Mouse (Mus musculus): ENCODE measurements around the gene Por. TPM values are rescaled to one million over a fixed set of nuclear protein-coding genes. Genes with fewer than 3 reads are reported as not detected.

Por gene
- total RNA-seq, 1 experiment: 125 TPM

DNA sequence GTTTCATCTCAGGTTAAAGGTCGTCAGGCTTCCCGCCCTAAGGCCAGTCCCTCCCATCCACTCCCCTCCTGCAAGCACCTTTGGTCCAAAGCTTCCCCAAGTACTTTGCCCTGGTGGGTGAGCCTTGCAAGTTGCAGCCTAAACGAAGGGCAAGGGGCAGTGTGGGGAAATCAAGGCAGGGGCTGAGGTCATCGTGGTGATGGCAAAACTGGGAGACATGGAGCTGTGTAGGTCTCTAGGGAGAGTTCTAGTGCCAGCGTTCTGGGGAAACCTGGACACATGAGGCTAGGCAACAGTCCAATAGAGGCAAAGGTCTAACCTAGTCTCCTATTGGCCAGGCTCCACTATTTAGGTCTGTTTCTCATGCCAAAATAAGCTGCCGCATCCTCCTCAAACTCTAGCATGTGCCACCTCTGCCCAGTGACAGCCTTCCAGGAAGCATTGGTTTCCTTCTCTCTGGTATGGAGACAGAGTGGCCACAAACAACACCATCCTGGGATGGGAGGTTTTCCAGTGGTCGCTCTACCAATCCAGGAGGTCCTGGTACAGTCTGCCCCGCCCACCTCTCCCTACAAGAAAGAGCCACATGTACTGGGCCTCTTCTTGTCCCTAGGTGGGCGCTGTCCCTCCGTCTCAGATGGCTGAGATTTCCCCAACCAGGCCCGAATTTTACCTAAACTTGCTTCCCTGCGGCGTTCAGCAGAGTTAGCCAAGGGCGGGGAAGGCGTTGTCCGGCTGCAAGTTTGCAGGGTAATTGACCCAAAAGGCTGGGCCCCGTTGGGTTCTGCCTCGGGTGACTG is 73.3 kb downstream of the Por start:
- peak overlapping the region; percentile 71; the same call in 1 of the 2 replicates for H3K9ac ChIP-seq (ENCODE audit: insufficient read depth, low read depth, low read length, poor library complexity, severe bottlenecking)
- peaks cover 7 to 9% of the 10 kb centered on the region in 2 experiments; a peak in 3 of 4 replicates for H3K4me1 ChIP-seq (ENCODE audit: control insufficient read depth in 2 of 2, insufficient read depth in 2 of 2, low read length in 2 of 2, poor library complexity in 1 of 2)
- peaks cover 3% of the 10 kb centered on the region; the same call in 1 of the 2 replicates for H3K36me3 ChIP-seq (ENCODE audit: control insufficient read depth, insufficient read depth, low read length, poor library complexity, severe bottlenecking)
- DNase-seq (ENCODE audit: low read depth, low spot score): no peak
- in situ Hi-C loops (cut with MboI; ENCODE audit: low sequenced_read_pairs in 2 of 2, unreplicated experiment in 2 of 2): no loop called here
- TF ChIP-seq HCFC1 (IDR thresholded peaks at IDR 0.05; ENCODE audit: borderline replicate concordance, insufficient read depth, low read length) (no peak), CHD2 (IDR thresholded peaks at IDR 0.05; ENCODE audit: low read depth, low read length) (no peak), MAFK (IDR thresholded peaks at IDR 0.05; ENCODE audit: insufficient read depth, low read depth, low read length) (no peak), ZC3H11A (IDR thresholded peaks at IDR 0.05; ENCODE audit: borderline replicate concordance, low read depth, low read length) (no peak), ZNF384 (IDR thresholded peaks at IDR 0.05; ENCODE audit: low read depth, low read length) (no peak)
- no peak overlapping the region for H3K27ac ChIP-seq (ENCODE audit: insufficient read depth, low read depth, low read length, poor library complexity, severe bottlenecking)
- H3K4me3 ChIP-seq (ENCODE audit: insufficient read depth in 1 of 2, low read depth in 1 of 2, low read length in 2 of 2, poor library complexity in 1 of 2, severe bottlenecking in 1 of 2): peak overlapping the region; percentile 74 to 91
- H3K9me3 ChIP-seq (ENCODE audit: control insufficient read depth, insufficient read depth, low read depth, low read length): no peaks in the 10 kb centered on the region

DNA sequence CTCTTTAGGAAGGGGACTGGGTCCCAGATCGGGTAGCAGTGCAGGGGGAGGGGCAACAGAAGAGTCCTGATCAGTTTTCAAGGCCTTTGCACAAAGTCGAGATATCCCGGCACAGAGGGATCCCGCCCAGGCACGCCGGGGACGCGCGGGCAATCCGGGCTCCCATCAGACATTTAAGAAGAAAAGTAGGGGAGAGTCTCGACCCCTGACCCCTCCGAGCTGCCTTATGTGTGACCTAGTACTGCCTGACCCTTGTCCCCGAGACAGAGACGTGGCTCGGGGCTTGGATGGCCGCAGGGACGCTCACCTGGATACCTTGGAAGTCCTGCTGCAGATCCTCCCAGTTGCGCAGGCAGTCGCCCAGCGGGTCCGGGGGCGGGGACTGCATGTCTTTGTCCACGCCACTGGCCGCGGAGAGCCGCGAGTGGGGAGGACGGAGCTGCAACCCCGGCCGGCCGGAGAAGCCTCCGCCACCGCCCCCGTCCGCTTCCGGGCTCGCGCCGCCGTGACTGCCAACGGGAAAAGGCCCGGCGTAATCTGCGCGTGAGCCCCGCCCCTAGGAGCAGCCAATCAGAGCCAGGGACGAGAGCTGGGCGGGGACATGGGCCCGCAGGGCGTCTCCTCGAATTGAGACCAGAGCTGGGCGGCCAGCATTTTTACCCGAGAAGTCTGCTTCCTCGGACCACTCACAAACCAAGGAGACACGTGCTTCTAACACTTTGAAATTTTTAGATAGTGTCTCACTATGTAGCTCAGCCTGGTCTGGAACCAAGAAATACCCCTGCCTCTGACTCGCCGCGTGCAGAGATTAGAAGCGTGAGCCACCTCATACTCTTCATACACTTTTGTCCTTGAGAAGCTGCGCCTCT is 74.1 kb downstream of the Por start, which contains the start of gene Tmem120a:
Gene Tmem120a, minus strand, starts transcription at position 708 of the 869 bp plus-strand sequence.
- Histone ChIP-seq H3K9me3 (ENCODE audit: control insufficient read depth, insufficient read depth, low read depth, low read length) (no peaks in the 10 kb centered on the region), H3K4me3 (ENCODE audit: insufficient read depth in 1 of 2, low read depth in 1 of 2, low read length in 2 of 2, poor library complexity in 1 of 2, severe bottlenecking in 1 of 2) (peak within 1 kb of the TSS; percentile 74 to 91), H3K36me3 (ENCODE audit: control insufficient read depth, insufficient read depth, low read length, poor library complexity, severe bottlenecking) (peaks cover 3% of the 10 kb centered on the region; the same call in 1 of the 2 replicates), H3K4me1 (ENCODE audit: control insufficient read depth in 2 of 2, insufficient read depth in 2 of 2, low read length in 2 of 2, poor library complexity in 1 of 2) (peaks cover 4 to 9% of the 10 kb centered on the region in 2 experiments; a peak in 1 of 4 replicates), H3K9ac (ENCODE audit: insufficient read depth, low read depth, low read length, poor library complexity, severe bottlenecking) (peak within 1 kb of the TSS; percentile 71), H3K27ac (ENCODE audit: insufficient read depth, low read depth, low read length, poor library complexity, severe bottlenecking) (no peak within 1 kb of the TSS)
- DNase-seq (ENCODE audit: low read depth, low spot score): peak; percentile 86
- in situ Hi-C loops (cut with MboI; ENCODE audit: low sequenced_read_pairs in 2 of 2, unreplicated experiment in 2 of 2): no loop called here
- TF ChIP-seq HCFC1 (IDR thresholded peaks at IDR 0.05; ENCODE audit: borderline replicate concordance, insufficient read depth, low read length): no peak
- no peak for TF ChIP-seq CHD2 (IDR thresholded peaks at IDR 0.05; ENCODE audit: low read depth, low read length)
- no peak for TF ChIP-seq ZNF384 (IDR thresholded peaks at IDR 0.05; ENCODE audit: low read depth, low read length)
- TF ChIP-seq ZC3H11A (IDR thresholded peaks at IDR 0.05; ENCODE audit: borderline replicate concordance, low read depth, low read length): no peak
- TF ChIP-seq MAFK (IDR thresholded peaks at IDR 0.05; ENCODE audit: insufficient read depth, low read depth, low read length): no peak

- TF ChIP-seq ZC3H11A (IDR thresholded peaks at IDR 0.05; ENCODE audit: borderline replicate concordance, low read depth, low read length): no peak
- Histone ChIP-seq H3K9ac (ENCODE audit: insufficient read depth, low read depth, low read length, poor library complexity, severe bottlenecking) (peak overlapping the region; percentile 35; the same call in 1 of the 2 replicates), H3K27ac (ENCODE audit: insufficient read depth, low read depth, low read length, poor library complexity, severe bottlenecking) (no peak overlapping the region), H3K4me3 (ENCODE audit: insufficient read depth in 1 of 2, low read depth in 1 of 2, low read length in 2 of 2, poor library complexity in 1 of 2, severe bottlenecking in 1 of 2) (peak overlapping the region; percentile 8 to 91; a peak in 3 of 4 replicates), H3K36me3 (ENCODE audit: control insufficient read depth, insufficient read depth, low read length, poor library complexity, severe bottlenecking) (peaks cover 3% of the 10 kb centered on the region; the same call in 1 of the 2 replicates), H3K4me1 (ENCODE audit: control insufficient read depth in 2 of 2, insufficient read depth in 2 of 2, low read length in 2 of 2, poor library complexity in 1 of 2) (peaks cover 4 to 9% of the 10 kb centered on the region in 2 experiments; a peak in 1 of 4 replicates), H3K9me3 (ENCODE audit: control insufficient read depth, insufficient read depth, low read depth, low read length) (no peaks in the 10 kb centered on the region)
- DNase-seq (ENCODE audit: low read depth, low spot score): no peak
- in situ Hi-C loops (cut with MboI; ENCODE audit: low sequenced_read_pairs in 2 of 2, unreplicated experiment in 2 of 2): no loop called here
Observed at GRCm38 (mm10) chr5:135744742-135745141, 74.9 kb downstream of the Por start.

GRCm38 (mm10) chr5:135751041-135751440 is 81.2 kb downstream of the Por start:
- Histone ChIP-seq H3K4me3 (ENCODE audit: insufficient read depth in 1 of 2, low read depth in 1 of 2, low read length in 2 of 2, poor library complexity in 1 of 2, severe bottlenecking in 1 of 2) (no peak overlapping the region), H3K4me1 (ENCODE audit: control insufficient read depth in 2 of 2, insufficient read depth in 2 of 2, low read length in 2 of 2, poor library complexity in 1 of 2) (no peaks in the 10 kb centered on the region), H3K36me3 (ENCODE audit: control insufficient read depth, insufficient read depth, low read length, poor library complexity, severe bottlenecking) (no peaks in the 10 kb centered on the region), H3K27ac (ENCODE audit: insufficient read depth, low read depth, low read length, poor library complexity, severe bottlenecking) (no peak overlapping the region), H3K9ac (ENCODE audit: insufficient read depth, low read depth, low read length, poor library complexity, severe bottlenecking) (no peak overlapping the region), H3K9me3 (ENCODE audit: control insufficient read depth, insufficient read depth, low read depth, low read length) (no peaks in the 10 kb centered on the region)
- no peak for DNase-seq (ENCODE audit: low read depth, low spot score)
- in situ Hi-C loops (cut with MboI; ENCODE audit: low sequenced_read_pairs in 2 of 2, unreplicated experiment in 2 of 2): loop anchor here in 1 of 2 experiments (25.0 kb wide), 1 partner anchor 339 kb away; no protein-coding TSS in a partner anchor
- TF ChIP-seq CHD2 (IDR thresholded peaks at IDR 0.05; ENCODE audit: low read depth, low read length) (no peak), ZNF384 (IDR thresholded peaks at IDR 0.05; ENCODE audit: low read depth, low read length) (no peak)
